Mouse (Mus musculus) brain, adult 2 months (tissue): ENCODE measurements around the gene Lrrc32.

Experiments
- DNase-seq: peaks from one replicate; pipeline ENCODE4 v3.0.0; 2011; ENCODE audit warnings: low read depth, low spot score

Gene Lrrc32

GRCm38 (mm10) chr7:98510961-98511958 is 22.2 kb downstream of the Lrrc32 start:
- DNase-seq, result no peak

- DNase-seq, result no peak
Observed at GRCm38 (mm10) chr7:98513251-98513650, 24.2 kb downstream of the Lrrc32 start.

GRCm38 (mm10) chr7:98522576-98522975 is 33.5 kb downstream of the Lrrc32 start:
- no peak for DNase-seq

GRCm38 (mm10) chr7:98523070-98523812 is 34.2 kb downstream of the Lrrc32 start:
- no peak for DNase-seq

GRCm38 (mm10) chr7:98523813-98524361 is 34.8 kb downstream of the Lrrc32 start:
- DNase-seq, result peak; percentile 49

GRCm38 (mm10) chr7:98524401-98524800 is 35.3 kb downstream of the Lrrc32 start:
- no peak for DNase-seq

- no peak for DNase-seq
Observed at GRCm38 (mm10) chr7:98524869-98525699, 36.0 kb downstream of the Lrrc32 start.

GRCm38 (mm10) chr7:98527085-98527484 is 38.0 kb downstream of the Lrrc32 start:
- DNase-seq, result no peak

GRCm38 (mm10) chr7:98531612-98532011 is 42.5 kb downstream of the Lrrc32 start:
- DNase-seq, result no peak

GRCm38 (mm10) chr7:98532981-98533380 is 43.9 kb downstream of the Lrrc32 start:
- no peak for DNase-seq

- DNase-seq, result no peak
Observed at GRCm38 (mm10) chr7:98534432-98534855, 45.4 kb downstream of the Lrrc32 start.

- DNase-seq, result no peak
Observed at GRCm38 (mm10) chr7:98535191-98535590, 46.1 kb downstream of the Lrrc32 start.

GRCm38 (mm10) chr7:98535882-98536281 is 46.8 kb downstream of the Lrrc32 start:
- DNase-seq, result no peak

GRCm38 (mm10) chr7:98537210-98537966 is 48.3 kb downstream of the Lrrc32 start:
- no peak for DNase-seq

- no peak for DNase-seq
Observed at GRCm38 (mm10) chr7:98537967-98538573, 49.0 kb downstream of the Lrrc32 start.

GRCm38 (mm10) chr7:98540879-98541278 is 51.8 kb downstream of the Lrrc32 start:
- peak; percentile 14 for DNase-seq

GRCm38 (mm10) chr7:98541564-98541963 is 52.5 kb downstream of the Lrrc32 start:
- no peak for DNase-seq

- no peak for DNase-seq
Observed at GRCm38 (mm10) chr7:98542267-98542666, 53.2 kb downstream of the Lrrc32 start.

- DNase-seq, result peak; percentile 76
Observed at GRCm38 (mm10) chr7:98542731-98543142, 53.7 kb downstream of the Lrrc32 start.

GRCm38 (mm10) chr7:98543853-98544370 is 54.8 kb downstream of the Lrrc32 start:
- DNase-seq, result no peak
